Mouse (Mus musculus) spleen, postnatal 14 days (tissue): ENCODE measurements at regions not wholly inside any gene's neighbourhood (a gene's known extent, or its start where the extent isn't known, plus 50 kb on each side); places are given as distances from the start of the nearest gene placed in this dataset.
A peak's percentile ranks its signal among the peaks of the same experiment; 100 is the strongest.

Source experiments
- DNase-seq, 2 experiments: peaks; one replicate each; pipeline ENCODE4 v3.0.0; 2021 to 2022; ENCODE audit warnings: low spot score in 2 of 2

GRCm38 (mm10) chr1:151263372-151263771 is 53.4 kb downstream of the Gm47996 start:
- no peak for DNase-seq

GRCm38 (mm10) chr1:151263830-151264229 is 53.9 kb downstream of the Gm47996 start:
- no peak for DNase-seq

GRCm38 (mm10) chr1:151264789-151265188 is 54.9 kb downstream of the Gm47996 start:
- DNase-seq = no peak

GRCm38 (mm10) chr1:151265590-151265989 is 55.7 kb downstream of the Gm47996 start:
- DNase-seq = no peak

- DNase-seq = no peak
These were observed 56.8 kb downstream of the Gm47996 start for GRCm38 (mm10) chr1:151266703-151267102.

GRCm38 (mm10) chr1:151270691-151271090 is 60.8 kb downstream of the Gm47996 start:
- DNase-seq = no peak

GRCm38 (mm10) chr1:151274306-151274705 is 64.4 kb downstream of the Gm47996 start:
- no peak for DNase-seq

- no peak for DNase-seq
These were observed 65.7 kb downstream of the Gm47996 start for GRCm38 (mm10) chr1:151275581-151275980.

- no peak for DNase-seq
These were observed 64.3 kb upstream of the Ivns1abp start for GRCm38 (mm10) chr1:151279955-151280354.

GRCm38 (mm10) chr1:151285045-151285444 is 59.2 kb upstream of the Ivns1abp start:
- DNase-seq = no peak

GRCm38 (mm10) chr1:151287451-151287850 is 56.8 kb upstream of the Ivns1abp start:
- peak; percentile 12 to 17 for DNase-seq

GRCm38 (mm10) chr1:151289061-151289460 is 55.2 kb upstream of the Ivns1abp start:
- DNase-seq = no peak

- DNase-seq = no peak
These were observed 54.6 kb upstream of the Ivns1abp start for GRCm38 (mm10) chr1:151289493-151290258.

- DNase-seq = no peak
These were observed 50.8 kb upstream of the Ivns1abp start for GRCm38 (mm10) chr1:151293311-151294050.
